Mouse (Mus musculus): ENCODE measurements at regions not wholly inside any gene's neighbourhood (a gene's known extent, or its start where the extent isn't known, plus 50 kb on each side); places are given as distances from the start of the nearest gene placed in this dataset.

DNA sequence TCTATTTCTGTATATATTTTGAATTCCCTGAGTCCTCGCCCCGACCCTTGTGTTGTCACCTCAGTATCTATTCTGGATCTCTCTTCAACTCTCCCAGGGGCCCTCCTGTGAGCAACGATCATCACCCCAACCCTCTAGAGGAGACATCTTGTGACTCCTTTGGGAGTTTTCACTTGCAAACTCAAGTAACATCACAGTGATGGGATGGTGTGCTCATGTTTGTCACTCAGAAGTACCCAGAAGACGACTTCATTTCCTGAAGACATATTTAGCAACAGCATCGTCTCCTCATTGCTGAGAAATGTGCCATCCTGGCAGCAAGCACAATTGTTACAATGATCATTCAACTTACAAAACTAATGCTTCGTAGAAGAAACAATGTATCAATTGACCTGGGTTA is 57.9 kb upstream of the Mbip start:
- DNase-seq (ENCODE audit: low read depth, low spot score) = no peak

DNA sequence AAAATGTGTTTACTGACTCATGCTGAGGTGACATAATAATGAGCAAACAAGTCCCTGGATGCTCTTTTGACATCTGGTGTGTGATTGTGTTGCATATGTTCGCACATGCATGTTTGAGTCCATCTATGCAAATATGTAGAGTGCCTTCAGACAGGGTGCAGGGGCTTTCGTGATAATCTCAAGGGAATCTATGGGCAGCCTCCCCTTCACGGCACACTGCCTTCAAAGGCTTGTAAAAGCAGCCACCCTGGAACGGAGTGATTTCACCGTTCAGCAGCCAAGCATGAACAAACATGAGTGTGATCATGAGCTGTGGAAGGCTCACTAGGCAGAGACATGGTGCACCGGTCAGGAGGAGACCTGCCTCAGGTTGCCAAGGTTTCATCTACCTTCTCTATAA is 57.1 kb upstream of the Mbip start:
- no peak for DNase-seq (ENCODE audit: low read depth, low spot score)

DNA sequence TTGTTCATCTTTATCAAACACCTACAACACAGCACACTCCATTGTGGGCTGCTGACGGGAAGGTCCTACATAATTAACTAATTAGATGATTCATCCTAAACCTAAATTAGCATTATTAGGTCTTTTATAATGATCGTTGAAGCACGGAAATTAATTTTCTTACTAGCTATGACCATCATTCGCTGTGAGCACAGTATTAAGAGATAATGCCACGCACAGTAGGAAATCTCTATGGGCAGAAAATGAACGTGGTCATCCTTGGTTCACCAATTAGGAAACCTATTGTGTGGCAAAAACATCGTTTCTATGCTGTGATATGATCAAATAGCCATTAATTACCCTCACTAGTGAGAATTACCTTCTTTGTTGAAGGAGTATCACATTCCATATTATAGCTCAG is 56.4 kb upstream of the Mbip start:
- DNase-seq (ENCODE audit: low read depth, low spot score) = no peak
